Mouse (Mus musculus): ENCODE measurements around the gene Pik3r1. TPM values are rescaled to one million over a fixed set of nuclear protein-coding genes. Genes with fewer than 3 reads are reported as not detected.

Pik3r1 gene
- 44.4 TPM in 2 replicates for polyA plus RNA-seq (2015; fragmentation: Nextera tagmentation; extraction: Ambion mirVana)

DNA sequence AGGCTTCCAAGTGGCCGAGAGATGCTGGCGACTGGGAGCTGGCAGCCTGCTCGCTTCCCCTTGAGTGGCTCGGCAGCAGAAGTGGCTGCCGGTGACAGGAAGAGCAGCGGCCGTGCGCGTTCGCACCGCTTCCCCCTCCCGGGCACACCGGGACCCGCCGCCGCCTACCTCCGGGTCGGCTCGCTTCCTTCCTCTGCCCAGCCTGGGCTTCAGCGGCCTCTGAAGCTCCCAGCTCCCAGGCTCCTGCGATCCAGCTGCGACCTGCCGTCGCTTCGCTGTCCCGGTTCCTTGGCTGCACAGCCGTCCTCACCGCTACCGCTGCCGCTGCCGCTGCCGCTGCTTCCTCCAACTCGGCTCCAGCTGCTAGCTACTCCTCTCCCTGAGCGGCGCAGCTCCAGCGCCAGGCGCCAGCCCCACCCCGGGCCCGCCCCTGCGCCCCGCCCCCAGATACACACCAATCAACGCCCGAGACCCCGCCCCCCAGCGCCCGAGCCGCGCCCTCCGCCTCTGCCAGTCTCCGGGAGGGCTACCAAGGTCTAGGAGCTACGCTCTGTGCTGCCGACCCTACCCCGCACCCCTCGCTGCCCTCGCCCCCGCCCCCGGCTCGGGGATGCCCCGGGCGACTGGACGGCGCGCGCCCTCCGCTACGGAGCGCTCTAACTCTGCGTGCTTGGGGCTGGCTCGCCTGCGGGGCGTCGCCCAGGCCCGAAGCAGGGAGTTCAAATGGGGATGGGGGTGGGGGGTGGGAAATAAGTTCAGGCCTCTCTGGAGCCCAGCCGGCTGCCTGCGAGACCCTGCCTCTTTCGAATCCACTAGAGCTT lies at the start of gene Pik3r1:
TSS of gene Pik3r1 (minus strand) at position 409 of the 821 bp plus-strand sequence.
- peak within 1 kb of the TSS; percentile 95 for H3K27ac ChIP-seq
- H3K4me1 ChIP-seq, result peaks cover 34% of the 10 kb centered on the region
- WGBS, result under 1% methylated on average over 74 of the region's 76 CpGs
- H3K27me3 ChIP-seq, result peaks cover 6% of the 10 kb centered on the region; the same call in 1 of the 2 replicates
- no peaks in the 10 kb centered on the region for H3K9me3 ChIP-seq
- H3K9ac ChIP-seq, result peak within 1 kb of the TSS; percentile 92
- ATAC-seq (ENCODE audit: low FRiP score, low read depth), result peak; percentile 97
- H3K4me3 ChIP-seq, result peak within 1 kb of the TSS; percentile 81
- peak within 1 kb of the TSS; percentile 78 for H3K4me2 ChIP-seq (replicated peaks)
- H3K36me3 ChIP-seq, result no peaks in the 10 kb centered on the region

DNA sequence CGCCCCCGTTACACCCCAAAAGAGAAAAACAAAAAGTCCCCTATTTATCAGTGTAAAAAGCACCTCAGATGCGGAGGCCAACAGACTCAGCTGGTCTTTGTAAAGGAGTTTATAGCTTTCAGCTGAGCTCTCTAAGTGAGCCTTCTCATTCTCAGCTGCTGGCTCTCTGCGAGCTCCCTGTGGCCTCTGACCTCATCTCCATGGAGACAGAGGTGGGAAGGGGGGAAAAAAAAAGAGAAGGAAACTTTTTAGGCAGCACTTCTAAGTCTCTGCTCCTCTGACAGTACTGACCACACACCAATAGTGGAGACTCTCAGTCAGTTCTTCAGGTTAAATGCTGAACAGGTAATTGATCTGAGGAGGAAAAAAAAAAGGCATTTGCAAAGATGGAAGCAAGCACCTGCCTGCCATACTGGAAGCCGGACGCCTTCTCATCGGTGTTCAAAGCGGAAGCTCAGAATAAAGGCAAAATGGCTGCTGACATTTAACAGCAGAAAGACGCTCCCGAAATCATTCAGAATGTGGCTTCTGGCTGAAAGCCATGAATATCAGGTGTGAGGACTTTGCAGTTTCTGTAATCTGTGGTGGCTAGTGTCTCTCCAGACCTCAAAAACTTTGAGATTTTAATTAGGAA lies 45.4 kb upstream of the Pik3r1 start:
- peak; percentile 66; the same call in 1 of the 2 replicates for ATAC-seq (ENCODE audit: low FRiP score, low read depth)
- Histone ChIP-seq H3K4me3 (no peak overlapping the region), H3K27ac (no peak overlapping the region)

DNA sequence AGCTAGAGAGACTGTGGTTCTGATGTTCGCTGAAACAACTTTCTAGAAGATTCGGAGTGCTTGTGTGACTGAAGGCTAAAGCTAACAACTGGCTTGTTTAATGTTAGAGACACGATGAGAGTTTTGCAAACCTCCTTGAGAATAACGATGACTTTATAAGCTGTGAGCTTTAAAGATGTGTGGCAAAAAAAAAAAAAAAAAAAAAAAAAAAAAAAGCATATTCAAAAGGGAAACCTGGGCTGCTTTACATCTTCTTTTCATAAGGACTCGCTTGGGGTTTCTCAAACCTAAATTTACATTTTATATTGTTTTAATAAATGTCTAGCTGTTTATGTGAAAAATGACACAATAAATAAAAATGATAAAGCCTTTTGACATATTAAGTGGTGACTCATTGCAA lies 44.3 kb upstream of the Pik3r1 start:
- 0 out of 2 replicates have a peak overlapping the region, but pooled peaks have one; percentile 31 for H3K9ac ChIP-seq
- 61% methylated on average over 5 of the region's 5 CpGs for WGBS
- H3K9me3 ChIP-seq, result no peaks in the 10 kb centered on the region
- H3K4me3 ChIP-seq, result no peak overlapping the region
- no peak for ATAC-seq (ENCODE audit: low FRiP score, low read depth)
- peak overlapping the region; percentile 39 for H3K4me2 ChIP-seq (replicated peaks)
- peaks cover 3% of the 10 kb centered on the region; the same call in 1 of the 2 replicates for H3K27me3 ChIP-seq
- no peaks in the 10 kb centered on the region for H3K36me3 ChIP-seq
- H3K4me1 ChIP-seq, result peaks cover 20% of the 10 kb centered on the region
- no peak overlapping the region for H3K27ac ChIP-seq

More for the DNA sequence above, 45.4 kb upstream of the Pik3r1 start:
- H3K9me3 ChIP-seq, result no peaks in the 10 kb centered on the region
- H3K27me3 ChIP-seq, result peaks cover 3% of the 10 kb centered on the region; the same call in 1 of the 2 replicates
- 16% methylated on average over 10 of the region's 10 CpGs for WGBS
- peak overlapping the region; percentile 34 for H3K4me2 ChIP-seq (replicated peaks)
- H3K36me3 ChIP-seq, result no peaks in the 10 kb centered on the region
- no peak overlapping the region for H3K9ac ChIP-seq
- H3K4me1 ChIP-seq, result peaks cover 20% of the 10 kb centered on the region

DNA sequence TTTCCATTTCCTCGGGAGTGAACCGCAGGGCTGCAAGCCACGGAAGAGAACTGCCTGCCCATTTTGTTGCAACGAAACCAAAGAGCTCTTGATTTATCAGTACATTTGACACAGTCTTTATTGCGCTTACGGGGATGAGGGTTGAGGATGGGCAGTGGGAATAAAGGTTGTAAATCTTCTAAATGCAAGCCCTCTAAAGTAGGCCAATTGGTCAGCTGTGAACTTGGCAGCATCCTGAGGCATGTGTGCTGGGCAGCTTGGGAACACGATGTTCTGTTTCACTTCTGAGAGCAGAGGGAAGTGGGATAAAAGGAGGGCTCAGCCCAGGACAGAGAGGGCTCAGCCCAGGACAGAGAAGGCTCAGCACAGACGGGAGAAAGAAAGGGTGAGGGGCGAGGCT lies 43.9 kb upstream of the Pik3r1 start:
- H3K4me3 ChIP-seq, result no peak overlapping the region
- peaks cover 20% of the 10 kb centered on the region for H3K4me1 ChIP-seq
- H3K9me3 ChIP-seq, result no peaks in the 10 kb centered on the region
- H3K9ac ChIP-seq, result 0 out of 2 replicates have a peak overlapping the region, but pooled peaks have one; percentile 31
- H3K4me2 ChIP-seq (replicated peaks), result peak overlapping the region; percentile 39
- H3K36me3 ChIP-seq, result no peaks in the 10 kb centered on the region
- no peak overlapping the region for H3K27ac ChIP-seq
- WGBS, result 22% methylated on average over 9 of the region's 9 CpGs
- peaks cover 3% of the 10 kb centered on the region; the same call in 1 of the 2 replicates for H3K27me3 ChIP-seq
- no peak; the same call in 1 of the 2 replicates for ATAC-seq (ENCODE audit: low FRiP score, low read depth)

- 77% methylated on average over 7 of the region's 7 CpGs for WGBS
- H3K9ac ChIP-seq, result no peak overlapping the region
- H3K4me3 ChIP-seq, result no peak overlapping the region
- ATAC-seq (ENCODE audit: low FRiP score, low read depth), result no peak
- H3K9me3 ChIP-seq, result no peaks in the 10 kb centered on the region
- no peak overlapping the region for H3K27ac ChIP-seq
- no peak overlapping the region for H3K4me2 ChIP-seq (replicated peaks)
- peaks cover 20% of the 10 kb centered on the region for H3K4me1 ChIP-seq
- peaks cover 3% of the 10 kb centered on the region; the same call in 1 of the 2 replicates for H3K27me3 ChIP-seq
- H3K36me3 ChIP-seq, result no peaks in the 10 kb centered on the region
Measured at GRCm38 (mm10) chr13:101810667-101811066, 42.6 kb upstream of the Pik3r1 start.

DNA sequence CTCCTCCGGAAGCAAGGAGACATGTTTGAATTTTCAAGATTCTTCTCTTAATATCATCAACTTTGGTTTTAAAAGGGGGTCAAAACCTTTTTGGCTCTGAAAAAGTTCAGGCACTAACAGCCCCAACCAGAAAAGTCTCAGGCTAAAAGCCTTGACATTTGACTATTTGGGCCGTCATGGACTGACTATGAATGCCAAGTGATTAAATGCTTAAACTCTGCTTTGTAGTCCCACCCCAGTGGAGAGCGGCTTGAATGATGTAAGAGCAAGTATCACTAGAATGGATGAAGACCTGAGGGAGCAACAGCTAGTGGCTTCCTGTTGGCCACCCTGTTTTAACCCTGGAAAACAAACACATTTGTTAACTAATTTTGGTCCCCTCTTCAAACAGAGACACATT lies 41.8 kb upstream of the Pik3r1 start:
- no peak overlapping the region for H3K4me3 ChIP-seq
- no peak overlapping the region for H3K27ac ChIP-seq
- peaks cover 20% of the 10 kb centered on the region for H3K4me1 ChIP-seq
- no peaks in the 10 kb centered on the region for H3K36me3 ChIP-seq
- H3K4me2 ChIP-seq (replicated peaks), result no peak overlapping the region
- ATAC-seq (ENCODE audit: low FRiP score, low read depth), result no peak
- H3K9ac ChIP-seq, result no peak overlapping the region
- WGBS, result 86% methylated on average over 3 of the region's 3 CpGs
- peaks cover 3% of the 10 kb centered on the region; the same call in 1 of the 2 replicates for H3K27me3 ChIP-seq
- H3K9me3 ChIP-seq, result no peaks in the 10 kb centered on the region

- peaks cover 11% of the 10 kb centered on the region for H3K27me3 ChIP-seq
- no peak overlapping the region for H3K9ac ChIP-seq
- no peak overlapping the region for H3K4me3 ChIP-seq
- whole genome bisulfite sequencing, result 53% methylated on average over 3 of the region's 3 CpGs
- no peaks in the 10 kb centered on the region for H3K9me3 ChIP-seq
- H3K27ac ChIP-seq, result no peak overlapping the region
- H3K36me3 ChIP-seq, result no peaks in the 10 kb centered on the region
- H3K4me1 ChIP-seq, result peaks cover 8% of the 10 kb centered on the region; the same call in 1 of the 2 replicates
- ATAC-seq (ENCODE audit: low FRiP score, low read depth), result no peak
- no peak overlapping the region for H3K4me2 ChIP-seq (replicated peaks)
Measured at GRCm38 (mm10) chr13:101805559-101806091, 37.6 kb upstream of the Pik3r1 start.

DNA sequence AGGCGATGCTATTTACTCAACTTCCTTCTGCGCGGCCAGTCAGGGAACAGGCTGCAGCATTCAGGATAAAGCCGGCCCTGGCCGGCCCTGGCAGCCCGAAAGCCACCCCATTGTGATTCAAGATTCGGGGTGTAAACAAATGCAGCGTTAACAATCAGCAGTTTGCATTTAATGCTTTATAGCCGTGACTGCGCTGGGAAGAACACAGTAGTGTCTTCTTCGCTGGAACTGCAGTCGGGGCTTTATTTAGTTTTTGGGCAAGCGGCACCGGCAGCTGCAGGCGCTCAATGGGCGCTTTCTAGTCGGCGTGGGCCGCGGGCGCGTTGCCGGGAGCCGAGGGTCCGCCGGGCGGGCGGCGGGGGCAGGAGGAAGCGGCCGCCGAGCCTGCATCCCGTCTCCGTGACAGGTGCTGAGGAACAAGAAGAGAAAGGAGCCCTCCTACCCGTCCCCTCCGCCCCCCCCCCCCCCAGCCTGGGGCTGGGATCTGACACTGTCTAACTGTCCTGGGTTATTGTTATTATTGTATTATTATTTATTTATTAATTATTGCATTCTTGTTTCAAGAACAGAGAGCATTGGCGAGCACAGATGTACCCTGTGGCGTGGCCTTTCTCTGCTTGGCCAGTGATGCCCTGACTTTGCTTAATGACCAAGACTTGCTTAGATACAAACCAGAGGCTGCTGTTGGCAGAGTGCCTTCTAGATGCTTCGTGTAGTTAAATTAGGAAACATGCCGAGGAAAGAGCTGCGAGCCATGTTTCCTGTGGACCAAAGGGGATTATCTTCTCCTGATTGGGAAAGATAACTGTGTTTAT lies 33.6 kb upstream of the Pik3r1 start:
- Histone ChIP-seq H3K36me3 (no peaks in the 10 kb centered on the region), H3K4me1 (peaks cover 8% of the 10 kb centered on the region; the same call in 1 of the 2 replicates), H3K9ac (peak overlapping the region; percentile 63), H3K27ac (no peak overlapping the region), H3K27me3 (peaks cover 27% of the 10 kb centered on the region), H3K9me3 (no peaks in the 10 kb centered on the region), H3K4me2 (replicated peaks) (peak overlapping the region; percentile 81), H3K4me3 (peak overlapping the region; percentile 48)
- 2% methylated on average over 40 of the region's 41 CpGs for WGBS
- peak; percentile 71; the same call in 1 of the 2 replicates for ATAC-seq (ENCODE audit: low FRiP score, low read depth)

GRCm38 (mm10) chr13:101800833-101801371 lies 32.9 kb upstream of the Pik3r1 start:
- Histone ChIP-seq H3K4me2 (replicated peaks) (peak overlapping the region; percentile 81), H3K36me3 (no peaks in the 10 kb centered on the region), H3K9me3 (no peaks in the 10 kb centered on the region), H3K4me3 (peak overlapping the region; percentile 48), H3K27me3 (peaks cover 27% of the 10 kb centered on the region), H3K4me1 (peaks cover 8% of the 10 kb centered on the region; the same call in 1 of the 2 replicates), H3K9ac (peak overlapping the region; percentile 63), H3K27ac (no peak overlapping the region)
- peak; percentile 32; the same call in 1 of the 2 replicates for ATAC-seq (ENCODE audit: low FRiP score, low read depth)
- WGBS, result 31% methylated on average over 10 of the region's 10 CpGs

- Histone ChIP-seq H3K4me1 (peaks cover 8% of the 10 kb centered on the region; the same call in 1 of the 2 replicates), H3K27ac (no peak overlapping the region), H3K27me3 (peaks cover 27% of the 10 kb centered on the region), H3K9ac (no peak overlapping the region), H3K9me3 (no peaks in the 10 kb centered on the region; the same call in 1 of the 2 replicates), H3K4me2 (replicated peaks) (no peak overlapping the region), H3K36me3 (no peaks in the 10 kb centered on the region), H3K4me3 (no peak overlapping the region)
- no peak for ATAC-seq (ENCODE audit: low FRiP score, low read depth)
- WGBS, result 87% methylated on average over 13 of the region's 13 CpGs
Measured at GRCm38 (mm10) chr13:101800021-101800596, 32.1 kb upstream of the Pik3r1 start.

DNA sequence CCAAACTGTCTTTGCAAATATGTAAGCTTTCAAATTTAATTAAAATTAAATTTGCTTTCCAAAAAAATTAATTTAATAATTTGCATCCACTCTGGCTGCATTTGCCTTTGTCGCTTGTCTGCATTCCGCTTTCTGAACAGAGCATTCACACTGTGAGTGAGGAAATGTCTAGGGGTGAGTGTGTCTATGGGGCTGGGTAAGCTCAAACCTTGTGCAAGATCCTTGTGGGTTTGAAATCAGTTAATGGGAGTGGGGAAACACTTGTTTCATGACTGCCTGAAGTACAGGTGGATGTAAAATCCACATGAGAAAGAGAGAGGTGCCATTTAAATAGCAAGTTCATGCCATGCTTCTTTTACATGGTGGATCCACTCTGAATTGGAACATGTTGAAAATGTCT lies 31.3 kb upstream of the Pik3r1 start:
- Histone ChIP-seq H3K27me3 (peaks cover 27% of the 10 kb centered on the region), H3K9ac (no peak overlapping the region), H3K4me1 (peaks cover 8% of the 10 kb centered on the region; the same call in 1 of the 2 replicates), H3K36me3 (no peaks in the 10 kb centered on the region), H3K4me3 (no peak overlapping the region), H3K9me3 (no peaks in the 10 kb centered on the region; the same call in 1 of the 2 replicates), H3K27ac (no peak overlapping the region), H3K4me2 (replicated peaks) (no peak overlapping the region)
- 95% methylated on average over 2 of the region's 2 CpGs for WGBS
- no peak for ATAC-seq (ENCODE audit: low FRiP score, low read depth)

Measured in limb, embryonic 13.5 days (tissue).